Mouse (Mus musculus): ENCODE measurements around the gene Usp27x. TPM values are rescaled to one million over a fixed set of nuclear protein-coding genes. Genes with fewer than 3 reads are reported as not detected.

Gene Usp27x
- polyA plus RNA-seq (2012; rRNA removed): 6.3 and 6.6 TPM in 2 replicates

- TF ChIP-seq CTCF (IDR thresholded peaks at IDR 0.05; ENCODE audit: extremely low read depth, insufficient read depth, low read length) (0 out of 2 replicates have a peak, but pooled peaks have one; percentile 5), POLR2A (IDR thresholded peaks at IDR 0.05; ENCODE audit: extremely low read depth, insufficient read depth, low read length) (0 out of 2 replicates have a peak, but pooled peaks have one; percentile 12)
- peak within 1 kb of the TSS; percentile 50 for H3K4me3 ChIP-seq (ENCODE audit: insufficient read depth, low read length)
- H3K4me1 ChIP-seq (ENCODE audit: control insufficient read depth, insufficient read depth, low read length): peaks cover 2% of the 10 kb centered on the region; the same call in 1 of the 2 replicates
These were observed at the start of gene Usp27x for GRCm38 (mm10) chrX:7375716-7376480. Gene Usp27x, minus strand, starts transcription at chrX:7375830.

GRCm38 (mm10) chrX:7422691-7423111, 47.1 kb upstream of the Usp27x start:
- Histone ChIP-seq H3K4me3 (ENCODE audit: insufficient read depth, low read length) (peak overlapping the region; percentile 13), H3K27ac (ENCODE audit: insufficient read depth, low read length) (no peak overlapping the region), H3K4me1 (ENCODE audit: control insufficient read depth, insufficient read depth, low read length) (no peaks in the 10 kb centered on the region)
- TF ChIP-seq CTCF (IDR thresholded peaks at IDR 0.05; ENCODE audit: extremely low read depth, insufficient read depth, low read length) (peak; percentile 52), POLR2A (IDR thresholded peaks at IDR 0.05; ENCODE audit: extremely low read depth, insufficient read depth, low read length) (no peak)

More at GRCm38 (mm10) chrX:7375716-7376480, at the start of gene Usp27x:
- H3K27ac ChIP-seq (ENCODE audit: insufficient read depth, low read length): peak within 1 kb of the TSS; percentile 63

- TF ChIP-seq CTCF (IDR thresholded peaks at IDR 0.05; ENCODE audit: extremely low read depth, insufficient read depth, low read length): no peak
- no peak for TF ChIP-seq POLR2A (IDR thresholded peaks at IDR 0.05; ENCODE audit: extremely low read depth, insufficient read depth, low read length)
- peak overlapping the region; percentile 13; the same call in 1 of the 2 replicates for H3K4me3 ChIP-seq (ENCODE audit: insufficient read depth, low read length)
- no peaks in the 10 kb centered on the region for H3K4me1 ChIP-seq (ENCODE audit: control insufficient read depth, insufficient read depth, low read length)
These were observed 46.5 kb upstream of the Usp27x start for GRCm38 (mm10) chrX:7422166-7422565.

DNA sequence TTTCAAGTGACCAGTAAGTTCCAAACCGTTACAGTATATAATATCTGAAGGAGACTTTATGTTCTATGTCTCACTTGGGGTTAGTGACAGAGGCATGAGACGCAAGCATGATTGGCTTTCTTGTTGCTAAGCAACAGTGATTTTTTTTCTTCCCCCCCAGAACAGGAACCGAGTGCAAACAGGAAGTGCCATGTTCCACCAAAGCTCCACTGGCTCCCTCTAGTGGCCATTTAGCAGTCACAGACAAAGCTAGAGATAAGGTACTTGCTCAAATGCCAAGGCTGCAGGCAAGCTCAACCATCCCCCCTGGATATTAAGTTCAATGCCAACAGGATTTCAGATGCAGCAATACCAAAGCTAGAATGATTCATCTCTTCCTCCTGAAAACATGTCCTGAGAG, 45.4 kb upstream of the Usp27x start:
- Histone ChIP-seq H3K4me3 (ENCODE audit: insufficient read depth, low read length) (no peak overlapping the region), H3K4me1 (ENCODE audit: control insufficient read depth, insufficient read depth, low read length) (no peaks in the 10 kb centered on the region), H3K27ac (ENCODE audit: insufficient read depth, low read length) (no peak overlapping the region)
- peak; percentile 73 for TF ChIP-seq CTCF (IDR thresholded peaks at IDR 0.05; ENCODE audit: extremely low read depth, insufficient read depth, low read length)
- no peak for TF ChIP-seq POLR2A (IDR thresholded peaks at IDR 0.05; ENCODE audit: extremely low read depth, insufficient read depth, low read length)

More at GRCm38 (mm10) chrX:7422166-7422565, 46.5 kb upstream of the Usp27x start:
- H3K27ac ChIP-seq (ENCODE audit: insufficient read depth, low read length): no peak overlapping the region

- Histone ChIP-seq H3K4me3 (ENCODE audit: insufficient read depth, low read length) (no peak overlapping the region), H3K27ac (ENCODE audit: insufficient read depth, low read length) (no peak overlapping the region), H3K4me1 (ENCODE audit: control insufficient read depth, insufficient read depth, low read length) (no peaks in the 10 kb centered on the region)
- TF ChIP-seq POLR2A (IDR thresholded peaks at IDR 0.05; ENCODE audit: extremely low read depth, insufficient read depth, low read length) (no peak), CTCF (IDR thresholded peaks at IDR 0.05; ENCODE audit: extremely low read depth, insufficient read depth, low read length) (no peak)
These were observed 40.7 kb upstream of the Usp27x start for GRCm38 (mm10) chrX:7416178-7416871.

DNA sequence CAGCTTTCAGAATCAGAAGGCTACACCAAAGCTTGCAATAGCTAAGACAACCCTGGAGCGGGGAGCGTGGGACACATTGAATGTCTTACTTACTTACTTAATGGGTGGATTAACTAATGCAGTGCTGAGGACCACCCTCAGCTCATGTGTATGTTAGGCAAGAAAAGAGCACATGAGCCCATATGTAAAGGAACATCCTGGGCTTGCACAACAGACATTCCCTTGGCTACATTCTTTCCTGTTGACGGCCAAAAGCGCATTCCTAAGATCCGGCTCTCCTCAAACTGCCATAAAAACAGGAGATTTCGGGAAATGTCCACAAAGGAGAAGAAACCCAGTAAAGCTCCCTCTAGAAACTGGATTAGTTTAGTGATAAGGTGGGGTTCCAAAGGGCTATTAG, 39.7 kb upstream of the Usp27x start:
- Histone ChIP-seq H3K4me1 (ENCODE audit: control insufficient read depth, insufficient read depth, low read length) (no peaks in the 10 kb centered on the region), H3K27ac (ENCODE audit: insufficient read depth, low read length) (no peak overlapping the region), H3K4me3 (ENCODE audit: insufficient read depth, low read length) (no peak overlapping the region)
- TF ChIP-seq CTCF (IDR thresholded peaks at IDR 0.05; ENCODE audit: extremely low read depth, insufficient read depth, low read length) (no peak), POLR2A (IDR thresholded peaks at IDR 0.05; ENCODE audit: extremely low read depth, insufficient read depth, low read length) (no peak)

- TF ChIP-seq CTCF (IDR thresholded peaks at IDR 0.05; ENCODE audit: extremely low read depth, insufficient read depth, low read length) (no peak), POLR2A (IDR thresholded peaks at IDR 0.05; ENCODE audit: extremely low read depth, insufficient read depth, low read length) (no peak)
- no peak overlapping the region for H3K4me3 ChIP-seq (ENCODE audit: insufficient read depth, low read length)
- no peak overlapping the region for H3K27ac ChIP-seq (ENCODE audit: insufficient read depth, low read length)
- H3K4me1 ChIP-seq (ENCODE audit: control insufficient read depth, insufficient read depth, low read length): no peaks in the 10 kb centered on the region
These were observed 36.8 kb upstream of the Usp27x start for GRCm38 (mm10) chrX:7412239-7413033.

GRCm38 (mm10) chrX:7376586-7376985, 956 bp upstream of the Usp27x start:
- Histone ChIP-seq H3K4me3 (ENCODE audit: insufficient read depth, low read length) (peak overlapping the region; percentile 50), H3K4me1 (ENCODE audit: control insufficient read depth, insufficient read depth, low read length) (peaks cover 2% of the 10 kb centered on the region; the same call in 1 of the 2 replicates), H3K27ac (ENCODE audit: insufficient read depth, low read length) (peak overlapping the region; percentile 21; the same call in 1 of the 2 replicates)
- TF ChIP-seq POLR2A (IDR thresholded peaks at IDR 0.05; ENCODE audit: extremely low read depth, insufficient read depth, low read length): no peak
- no peak for TF ChIP-seq CTCF (IDR thresholded peaks at IDR 0.05; ENCODE audit: extremely low read depth, insufficient read depth, low read length)

GRCm38 (mm10) chrX:7375322-7375715, 311 bp downstream of the Usp27x start:
- H3K4me3 ChIP-seq (ENCODE audit: insufficient read depth, low read length): peak overlapping the region; percentile 50
- H3K4me1 ChIP-seq (ENCODE audit: control insufficient read depth, insufficient read depth, low read length): peaks cover 2% of the 10 kb centered on the region; the same call in 1 of the 2 replicates
- peak overlapping the region; percentile 63 for H3K27ac ChIP-seq (ENCODE audit: insufficient read depth, low read length)
- TF ChIP-seq POLR2A (IDR thresholded peaks at IDR 0.05; ENCODE audit: extremely low read depth, insufficient read depth, low read length) (no peak), CTCF (IDR thresholded peaks at IDR 0.05; ENCODE audit: extremely low read depth, insufficient read depth, low read length) (no peak)

All from cortical plate, adult 2 months (tissue).